Mouse (Mus musculus) B cell, adult 2 months (primary cell): ENCODE measurements around the gene Slc25a27.
A peak's percentile ranks its signal among the peaks of the same experiment; 100 is the strongest.

Experiments used
- DNase-seq, 2 experiments: peaks; one replicate each; pipeline ENCODE4 v3.0.0; 2022

The Slc25a27 gene

GRCm38 (mm10) chr17:43646925-43647324 lies 20.1 kb downstream of the Slc25a27 start:
- no peak for DNase-seq

- DNase-seq, result no peak
These were observed 21.9 kb downstream of the Slc25a27 start for GRCm38 (mm10) chr17:43645136-43645535.

- DNase-seq, result no peak
These were observed 22.6 kb downstream of the Slc25a27 start for GRCm38 (mm10) chr17:43644375-43644774.

GRCm38 (mm10) chr17:43643191-43643590 lies 23.8 kb downstream of the Slc25a27 start:
- DNase-seq, result no peak

GRCm38 (mm10) chr17:43640825-43641224 lies 26.2 kb downstream of the Slc25a27 start:
- DNase-seq, result peak in 1 of 2 experiments; percentile 3

- DNase-seq, result no peak
These were observed 29.9 kb downstream of the Slc25a27 start for GRCm38 (mm10) chr17:43637146-43637545.

GRCm38 (mm10) chr17:43630427-43630760 lies 36.6 kb downstream of the Slc25a27 start:
- DNase-seq, result no peak

GRCm38 (mm10) chr17:43629496-43630426 lies 37.3 kb downstream of the Slc25a27 start, which contains the start of gene Tdrd6:
Gene Tdrd6 (minus strand): TSS chr17:43630299.
- no peak for DNase-seq

- DNase-seq, result no peak
These were observed 38.0 kb downstream of the Slc25a27 start for GRCm38 (mm10) chr17:43629026-43629495.

GRCm38 (mm10) chr17:43628246-43628645 lies 38.8 kb downstream of the Slc25a27 start:
- no peak for DNase-seq

- DNase-seq, result no peak
These were observed 44.9 kb downstream of the Slc25a27 start for GRCm38 (mm10) chr17:43622076-43622475.

- DNase-seq, result no peak
These were observed 47.9 kb downstream of the Slc25a27 start for GRCm38 (mm10) chr17:43619156-43619555.

- DNase-seq, result no peak
These were observed 54.8 kb downstream of the Slc25a27 start for GRCm38 (mm10) chr17:43612221-43612620.

- peak; percentile 53 to 60 for DNase-seq
These were observed 55.4 kb downstream of the Slc25a27 start for GRCm38 (mm10) chr17:43611586-43611985.

GRCm38 (mm10) chr17:43606704-43607103 lies 60.3 kb downstream of the Slc25a27 start:
- DNase-seq, result peak; percentile 85 to 87

GRCm38 (mm10) chr17:43598706-43599105 lies 68.3 kb downstream of the Slc25a27 start:
- DNase-seq, result no peak

- no peak for DNase-seq
These were observed 69.3 kb downstream of the Slc25a27 start for GRCm38 (mm10) chr17:43597742-43598141.

- no peak for DNase-seq
These were observed 74.4 kb downstream of the Slc25a27 start for GRCm38 (mm10) chr17:43592296-43593291.
